Mouse (Mus musculus): ENCODE measurements around the gene Rcbtb2.

Gene Rcbtb2

GRCm38 (mm10) chr14:73162192-73162800 lies 39.5 kb downstream of the Rcbtb2 start:
- no peak for DNase-seq

GRCm38 (mm10) chr14:73163363-73163998 lies 40.6 kb downstream of the Rcbtb2 start:
- DNase-seq = no peak

- no peak for DNase-seq
These were observed 42.3 kb downstream of the Rcbtb2 start for GRCm38 (mm10) chr14:73165136-73165535.

GRCm38 (mm10) chr14:73168605-73169004 lies 45.8 kb downstream of the Rcbtb2 start:
- DNase-seq = no peak

- DNase-seq = no peak
These were observed 47.3 kb downstream of the Rcbtb2 start for GRCm38 (mm10) chr14:73169926-73170844.

- DNase-seq = no peak
These were observed 49.6 kb downstream of the Rcbtb2 start for GRCm38 (mm10) chr14:73172196-73173011.

GRCm38 (mm10) chr14:73173662-73174061 lies 50.8 kb downstream of the Rcbtb2 start:
- no peak for DNase-seq

- no peak for DNase-seq
These were observed 51.5 kb downstream of the Rcbtb2 start for GRCm38 (mm10) chr14:73174091-73174995.

GRCm38 (mm10) chr14:73175031-73175430 lies 52.2 kb downstream of the Rcbtb2 start:
- DNase-seq = no peak

- DNase-seq = peak; percentile 54
These were observed 53.0 kb downstream of the Rcbtb2 start for GRCm38 (mm10) chr14:73175814-73176213.

- DNase-seq = no peak
These were observed 53.4 kb downstream of the Rcbtb2 start for GRCm38 (mm10) chr14:73176266-73176665.

GRCm38 (mm10) chr14:73177961-73178360 lies 55.1 kb downstream of the Rcbtb2 start:
- DNase-seq = no peak

GRCm38 (mm10) chr14:73179221-73179681 lies 56.4 kb downstream of the Rcbtb2 start:
- no peak for DNase-seq

GRCm38 (mm10) chr14:73180671-73181070 lies 57.8 kb downstream of the Rcbtb2 start:
- DNase-seq = no peak

GRCm38 (mm10) chr14:73181144-73181543 lies 58.3 kb downstream of the Rcbtb2 start:
- DNase-seq = no peak

- DNase-seq = no peak
These were observed 64.0 kb downstream of the Rcbtb2 start for GRCm38 (mm10) chr14:73186875-73187274.

GRCm38 (mm10) chr14:73199058-73199457 lies 76.2 kb downstream of the Rcbtb2 start:
- no peak for DNase-seq

- no peak for DNase-seq
These were observed 78.6 kb downstream of the Rcbtb2 start for GRCm38 (mm10) chr14:73201447-73201846.

GRCm38 (mm10) chr14:73204016-73204415 lies 81.2 kb downstream of the Rcbtb2 start:
- DNase-seq = no peak

GRCm38 (mm10) chr14:73209262-73209661 lies 86.4 kb downstream of the Rcbtb2 start:
- DNase-seq = no peak

GRCm38 (mm10) chr14:73210196-73210595 lies 87.4 kb downstream of the Rcbtb2 start:
- DNase-seq = no peak

- DNase-seq = no peak
These were observed 88.6 kb downstream of the Rcbtb2 start for GRCm38 (mm10) chr14:73211477-73211876.

Measured in thymus, postnatal 25 days (tissue).